Mouse (Mus musculus) mouse embryonic stem cell (cell line): ENCODE results near the gene Mybph.

Source experiments
- in situ Hi-C, 2 experiments: fragments of 300-500 bp; cut with MboI; formaldehyde crosslinking; loops; 1 replicate in 1 of 2; 3 replicates in 1 of 2; pipeline ENCODE4 v1.14.3; 2019 to 2020; ENCODE audit warnings: low sequenced_read_pairs in 2 of 2, low pct_unique_long_range_greater_than_20kb in 1 of 2, mixed read lengths in 1 of 2; ENCODE audit not compliant: unreplicated experiment in 1 of 2

Mybph gene

DNA sequence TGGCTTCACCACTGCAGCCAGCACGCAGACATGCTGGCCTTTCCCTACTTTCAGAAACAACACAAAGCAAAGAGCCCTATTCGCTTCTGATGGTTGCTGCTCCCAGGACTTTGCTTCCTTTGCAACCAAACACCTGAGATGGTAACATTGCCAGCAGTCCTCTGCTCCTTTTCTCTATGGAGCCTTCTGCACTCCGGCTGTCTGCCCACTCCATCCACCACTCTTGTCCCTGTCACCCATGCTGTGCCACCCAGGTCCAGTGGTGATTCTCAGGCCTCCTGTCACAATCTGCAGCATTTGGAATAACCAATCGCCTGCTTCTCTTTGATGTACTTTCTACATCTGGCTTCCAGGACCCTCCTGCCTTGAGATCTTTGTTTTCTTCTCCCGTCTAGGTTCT is 32.1 kb downstream of the Mybph start:
- in situ Hi-C loops = no loop called here

DNA sequence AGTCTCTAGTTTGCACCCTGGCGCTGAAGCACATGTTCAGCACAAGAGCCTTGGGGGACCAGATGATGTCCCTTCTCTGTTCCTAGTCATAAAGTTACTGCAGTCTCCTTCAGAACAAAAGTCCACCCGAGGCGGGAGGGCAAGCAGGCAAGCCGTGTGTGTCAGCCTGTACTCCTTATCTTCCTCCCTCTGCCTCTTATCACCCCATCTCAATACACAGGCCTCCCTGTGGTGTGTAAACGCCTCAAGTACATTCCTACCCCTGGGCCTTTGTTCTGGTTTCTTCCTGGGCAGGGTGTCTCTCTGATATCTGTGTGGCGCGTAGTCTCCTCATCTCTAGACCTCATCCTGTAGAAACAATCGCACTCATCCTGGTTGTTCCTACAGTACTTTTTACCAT is 33.5 kb downstream of the Mybph start:
- in situ Hi-C loops = no loop called here

DNA sequence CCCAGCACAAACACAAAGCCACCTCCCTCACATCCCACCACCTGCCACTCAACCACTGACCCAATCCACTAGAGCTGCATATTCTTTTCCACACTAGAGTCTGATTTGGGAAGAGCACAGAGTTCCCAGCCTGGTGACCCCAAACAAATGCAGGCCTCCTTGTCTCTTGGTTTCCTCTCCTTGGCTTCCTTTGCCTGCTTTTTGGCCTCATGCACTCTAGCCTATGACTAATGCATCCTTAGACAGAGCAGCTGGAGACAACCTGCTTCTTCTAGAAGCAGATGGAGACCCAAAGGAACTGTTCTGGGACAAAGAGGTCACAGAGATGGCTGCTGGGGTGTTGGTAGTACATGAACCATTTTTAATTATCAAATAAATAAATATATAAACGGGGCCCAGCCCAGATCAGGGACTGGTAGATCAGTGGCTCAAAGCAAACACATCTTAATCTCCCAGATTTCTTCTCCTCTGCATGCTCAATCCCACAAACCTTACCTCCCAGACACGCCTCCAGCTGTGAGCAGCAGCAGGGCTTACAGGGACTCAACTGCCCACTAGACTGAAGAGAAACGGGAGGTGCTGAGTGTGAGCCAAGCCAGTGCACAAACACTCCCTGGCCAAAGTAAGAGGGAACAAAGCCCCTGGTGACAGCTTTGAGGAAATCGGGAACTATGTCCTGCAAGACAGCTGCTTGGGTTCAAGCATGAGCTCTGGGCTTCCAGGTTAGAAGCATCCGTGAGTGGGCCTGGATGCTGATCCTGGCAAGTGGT is 36.7 kb downstream of the Mybph start:
- in situ Hi-C loops = loop anchor here in 1 of 2 experiments (5.0 kb wide), 1 partner anchor 78 kb away; no protein-coding TSS in a partner anchor

DNA sequence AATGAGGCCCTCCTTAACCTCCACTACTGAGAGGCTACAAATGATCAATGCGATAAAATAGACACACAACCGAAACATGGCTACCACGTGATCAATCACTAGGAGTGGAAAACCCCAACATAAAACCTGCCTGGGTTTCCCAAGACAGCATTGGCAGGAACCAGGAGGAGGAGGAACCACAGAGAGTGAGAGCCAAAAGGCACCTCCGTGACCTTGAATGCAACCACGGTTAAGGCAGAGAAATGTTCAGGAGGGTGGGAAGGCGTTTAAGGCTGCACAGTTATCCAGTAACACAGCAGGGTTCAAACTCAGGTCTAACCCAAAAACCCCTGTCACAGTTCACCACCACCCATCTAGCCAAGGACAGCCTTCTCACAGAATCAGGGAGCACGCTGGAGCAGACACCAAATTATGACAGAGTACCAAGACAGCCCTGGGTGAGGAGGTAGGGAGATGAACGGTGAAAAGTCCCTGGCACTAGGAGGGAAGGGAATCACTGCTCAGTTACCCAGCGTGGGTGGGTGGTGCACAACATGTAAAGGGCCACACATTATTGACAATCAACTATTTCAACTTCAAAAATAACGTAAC is 37.5 kb downstream of the Mybph start:
- in situ Hi-C loops = loop anchor here in 1 of 2 experiments (5.0 kb wide), 1 partner anchor 78 kb away; no protein-coding TSS in a partner anchor

DNA sequence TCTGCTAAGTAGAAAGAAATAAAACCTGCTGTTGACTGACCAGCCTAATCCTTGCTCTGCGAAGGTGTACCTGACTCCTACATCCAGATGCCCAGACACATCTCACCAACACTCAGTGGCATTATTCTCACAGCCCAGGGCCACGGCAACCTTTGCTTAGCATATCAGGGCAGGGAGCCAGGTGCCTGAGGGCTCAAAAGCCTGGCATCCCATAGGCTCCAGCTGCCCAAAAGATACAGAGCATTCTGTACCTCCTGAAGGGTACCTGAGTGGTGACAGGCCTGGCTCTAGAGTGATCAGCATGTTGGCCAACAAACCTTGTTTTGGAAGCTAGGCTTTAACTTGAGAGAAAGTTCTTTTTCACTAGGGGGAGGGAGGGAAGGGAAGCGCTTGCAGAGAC is 38.0 kb downstream of the Mybph start:
- in situ Hi-C loops = loop anchor here in 1 of 2 experiments (5.0 kb wide), 1 partner anchor 79 kb away; no protein-coding TSS in a partner anchor

DNA sequence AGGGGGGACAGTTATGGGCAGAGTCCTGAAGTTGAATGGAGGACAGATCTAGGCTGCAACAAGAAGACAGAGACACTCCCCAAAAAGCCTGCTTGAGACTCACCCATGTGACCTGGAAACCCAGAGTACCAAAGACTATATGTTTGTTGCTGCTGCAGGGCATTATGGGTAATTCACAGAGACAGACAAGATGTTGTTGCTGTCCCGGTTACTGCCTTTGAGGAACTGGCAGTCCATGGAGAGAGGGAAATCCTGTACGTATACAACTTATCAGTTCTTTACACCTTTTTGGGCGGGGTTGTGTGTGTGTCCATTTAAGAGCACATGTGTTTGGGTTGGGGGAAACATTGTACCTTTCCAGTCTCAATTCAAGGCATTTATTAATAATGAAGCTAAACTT is 38.4 kb downstream of the Mybph start:
- in situ Hi-C loops = loop anchor here in 1 of 2 experiments (5.0 kb wide), 1 partner anchor 79 kb away; no protein-coding TSS in a partner anchor

DNA sequence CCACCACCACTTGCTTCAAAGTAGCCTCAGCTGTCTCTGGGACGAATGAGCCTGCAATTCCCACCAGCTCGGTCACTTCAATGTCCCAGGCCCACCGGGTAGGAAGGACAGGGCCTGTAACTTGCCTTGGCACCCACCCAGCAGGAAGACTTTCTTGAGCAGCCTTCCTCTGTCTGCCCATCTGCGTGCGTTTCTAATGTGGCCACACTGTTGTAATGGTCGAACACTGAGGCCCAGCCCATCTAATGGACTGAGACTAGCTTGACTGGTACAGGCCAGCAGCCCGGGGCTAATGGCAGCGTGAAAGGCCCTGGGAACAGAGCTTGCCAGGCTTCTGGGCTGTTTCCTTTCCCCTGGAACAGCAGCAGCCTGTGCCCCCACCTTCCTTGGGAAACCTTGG is 39.1 kb downstream of the Mybph start:
- in situ Hi-C loops = loop anchor here in 1 of 2 experiments (5.0 kb wide), 1 partner anchor 80 kb away; no protein-coding TSS in a partner anchor

DNA sequence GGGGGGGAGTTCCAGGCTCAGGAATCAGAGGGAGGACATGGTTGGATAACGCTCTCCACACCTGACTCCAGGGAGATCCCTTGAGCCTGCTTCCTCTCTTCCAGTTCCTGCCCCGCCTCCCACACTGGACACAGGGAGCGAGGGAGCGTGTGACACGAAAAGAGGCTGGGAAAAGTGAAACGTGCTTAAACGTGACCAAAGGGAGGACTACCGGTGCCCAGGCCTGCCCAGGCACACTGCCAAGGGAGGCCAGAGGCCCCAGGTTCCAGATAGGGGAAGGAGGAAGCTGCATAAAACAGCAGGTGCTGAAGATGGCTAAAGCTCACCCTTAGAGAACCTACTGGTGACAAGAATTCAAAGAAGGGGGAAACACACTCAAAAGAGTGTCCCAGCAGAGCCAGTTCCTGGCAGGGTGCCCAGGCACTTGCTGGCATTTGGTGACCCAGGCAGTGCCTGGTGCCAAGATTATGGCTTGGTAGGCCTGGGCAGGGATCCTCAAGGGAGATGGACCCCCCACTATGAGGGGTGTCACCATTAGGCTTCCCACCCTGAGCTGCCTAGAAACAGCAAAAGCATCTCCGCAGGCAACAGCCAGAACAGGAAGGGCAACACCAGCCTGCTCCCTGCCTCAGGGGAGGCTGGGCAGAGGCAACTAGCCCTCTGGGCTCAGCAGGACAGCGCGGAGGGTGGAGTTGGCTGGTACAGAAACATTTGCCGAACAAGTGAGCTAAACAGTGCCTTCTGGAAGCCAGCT is 39.7 kb downstream of the Mybph start:
- in situ Hi-C loops = loop anchor here in 1 of 2 experiments (5.0 kb wide), 1 partner anchor 81 kb away; no protein-coding TSS in a partner anchor

DNA sequence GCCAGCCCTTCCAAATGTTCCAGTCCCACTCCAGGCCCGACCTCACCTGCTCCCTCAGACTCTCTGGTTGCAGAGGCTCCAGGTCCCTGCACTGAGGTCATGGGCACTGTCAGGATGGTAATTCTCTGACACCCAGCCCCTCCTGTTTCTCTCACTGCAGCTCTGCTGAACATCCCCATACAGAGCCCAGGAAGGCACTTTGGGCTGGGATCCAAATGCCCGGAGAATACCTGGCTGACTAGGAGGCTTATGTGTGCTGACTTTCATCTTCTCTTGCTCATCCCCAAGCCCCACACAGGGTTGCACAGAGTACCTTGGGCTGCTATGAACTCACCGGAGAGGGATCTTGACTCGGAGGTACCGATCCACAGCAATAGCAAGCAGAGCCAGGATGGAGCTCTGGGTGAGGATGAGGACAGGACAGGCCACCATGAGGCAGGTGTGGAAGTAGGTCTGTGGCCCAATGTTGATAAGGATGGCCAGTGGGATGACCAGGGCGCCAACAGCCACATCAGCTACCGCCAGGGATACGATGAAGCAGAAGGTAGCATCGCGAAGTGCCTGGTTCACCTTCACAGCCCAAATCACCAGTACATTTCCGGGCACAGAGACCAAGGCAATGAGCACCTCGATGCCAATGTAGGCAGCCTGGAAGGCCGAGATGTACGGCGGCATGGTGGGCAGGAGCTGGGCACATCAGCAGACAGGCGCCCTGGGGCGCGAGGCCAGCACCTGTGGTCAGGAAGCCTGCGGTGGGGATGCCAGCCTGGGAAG is 40.6 kb downstream of the Mybph start:
- in situ Hi-C loops = loop anchor here in 1 of 2 experiments (5.0 kb wide), 1 partner anchor 82 kb away; no protein-coding TSS in a partner anchor

DNA sequence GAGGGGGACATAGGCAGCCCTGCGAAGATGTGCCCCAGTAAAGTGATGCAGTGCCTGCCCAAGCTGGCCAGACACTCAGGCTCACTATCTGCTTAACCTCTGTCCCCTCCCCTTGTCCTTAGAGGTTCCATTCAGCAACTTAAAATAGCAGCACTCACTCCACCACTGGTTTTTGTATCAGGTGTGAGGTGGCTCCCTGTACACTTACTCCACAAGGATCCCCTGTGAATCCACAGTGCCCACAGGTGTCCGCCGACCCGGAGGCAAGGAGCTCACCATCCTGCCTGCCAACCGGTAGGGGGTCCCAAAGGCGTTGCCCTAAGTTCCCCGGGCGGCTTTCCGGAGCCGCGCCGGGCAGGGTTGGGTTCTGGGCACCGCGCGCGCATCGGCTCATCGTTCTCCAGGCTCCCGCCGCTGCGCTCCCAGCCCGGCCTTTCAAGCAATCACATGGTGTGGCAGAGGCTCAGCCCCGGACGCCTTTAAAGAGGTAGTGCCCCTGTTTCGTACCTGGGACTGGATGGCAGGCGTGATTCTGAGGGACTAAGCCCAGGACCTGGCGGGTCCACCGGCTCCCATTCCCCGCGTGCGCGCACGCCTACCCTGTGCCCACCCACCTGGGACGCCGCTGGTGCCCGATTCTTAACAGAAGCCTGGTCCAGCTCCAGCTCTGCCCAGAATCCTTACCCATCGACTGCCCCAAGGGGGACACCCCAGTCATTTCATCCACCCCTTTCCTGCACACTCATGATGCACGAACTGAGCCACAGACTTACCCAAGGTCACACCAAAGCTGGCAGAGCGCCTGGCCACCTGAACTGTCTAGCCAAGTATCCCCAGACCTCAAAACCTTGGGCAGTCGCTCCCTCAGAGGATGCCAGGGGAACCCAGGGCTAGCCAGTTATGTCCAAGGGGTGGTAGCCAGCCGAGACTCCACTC is 41.5 kb downstream of the Mybph start:
- in situ Hi-C loops = loop anchor here in 1 of 2 experiments (5.0 kb wide), 1 partner anchor 82 kb away; no protein-coding TSS in a partner anchor

DNA sequence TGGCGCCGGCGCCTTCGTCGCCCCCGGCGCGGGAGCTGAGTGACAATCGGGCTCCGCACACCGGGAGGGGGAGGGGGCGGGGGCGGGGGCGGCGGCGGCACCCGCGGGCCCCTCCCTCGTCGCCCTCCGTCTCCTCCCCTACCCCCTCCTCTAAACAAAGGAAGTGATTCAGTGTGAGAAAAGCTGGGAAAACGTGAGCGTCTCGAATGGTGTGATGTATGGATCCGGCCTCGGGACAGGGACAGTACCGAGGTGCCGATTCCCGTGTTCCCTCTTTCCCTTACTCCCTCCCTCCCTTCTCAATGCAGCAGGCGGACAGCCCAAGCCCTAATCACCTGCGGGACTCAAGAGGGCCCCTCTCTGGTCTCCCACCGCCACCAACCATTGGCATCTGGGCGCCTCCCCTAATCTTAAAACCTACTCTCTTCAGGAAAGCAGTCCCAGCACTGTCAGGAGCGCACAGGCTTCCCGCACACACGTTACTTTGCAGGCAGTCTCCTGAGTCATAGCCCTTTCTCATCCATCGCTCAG is 42.2 kb downstream of the Mybph start, which contains the start of gene Adora1:
TSS of gene Adora1 (minus strand) at position 41 of the 531 bp plus-strand sequence.
- in situ Hi-C loops = no loop called here

DNA sequence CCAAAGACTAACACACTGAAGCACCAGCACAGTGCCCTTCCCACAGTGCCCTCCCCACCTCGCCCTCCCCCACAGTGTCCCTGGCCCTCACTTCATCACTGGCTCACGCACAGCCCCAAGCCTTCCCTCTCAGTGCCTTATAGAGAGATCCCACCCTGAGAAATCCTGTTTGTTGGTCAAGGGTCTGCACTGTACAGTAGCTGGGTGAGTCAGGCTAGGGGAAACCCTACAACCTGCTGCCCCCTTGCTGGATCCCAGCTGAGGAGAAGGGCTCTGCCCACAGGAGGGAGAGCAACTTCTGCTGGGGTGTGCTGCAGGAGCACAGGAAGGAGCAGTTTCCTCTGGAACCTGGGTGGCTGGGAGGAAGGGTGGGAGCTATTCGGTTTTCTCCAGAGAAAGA is 42.9 kb downstream of the Mybph start:
- in situ Hi-C loops = no loop called here

DNA sequence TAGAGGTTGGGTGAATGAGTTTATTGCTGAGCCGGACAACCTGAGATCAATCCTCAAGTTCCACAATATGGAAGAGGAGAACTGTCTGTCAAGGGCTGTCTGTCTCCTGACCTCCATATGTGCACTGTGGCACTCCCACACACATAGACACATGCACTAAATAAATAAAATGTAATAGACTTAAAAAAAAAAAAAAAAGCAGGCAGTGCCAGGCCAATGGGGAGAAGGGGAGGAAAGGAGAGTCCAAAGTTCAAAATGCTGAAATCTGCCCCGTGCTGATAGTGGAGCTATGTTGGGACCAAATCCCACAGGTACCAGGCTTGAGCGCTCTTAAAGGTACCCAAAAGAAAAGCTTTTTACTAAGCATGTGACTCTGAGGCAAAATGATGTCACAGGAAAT is 44.2 kb downstream of the Mybph start:
- in situ Hi-C loops = no loop called here

DNA sequence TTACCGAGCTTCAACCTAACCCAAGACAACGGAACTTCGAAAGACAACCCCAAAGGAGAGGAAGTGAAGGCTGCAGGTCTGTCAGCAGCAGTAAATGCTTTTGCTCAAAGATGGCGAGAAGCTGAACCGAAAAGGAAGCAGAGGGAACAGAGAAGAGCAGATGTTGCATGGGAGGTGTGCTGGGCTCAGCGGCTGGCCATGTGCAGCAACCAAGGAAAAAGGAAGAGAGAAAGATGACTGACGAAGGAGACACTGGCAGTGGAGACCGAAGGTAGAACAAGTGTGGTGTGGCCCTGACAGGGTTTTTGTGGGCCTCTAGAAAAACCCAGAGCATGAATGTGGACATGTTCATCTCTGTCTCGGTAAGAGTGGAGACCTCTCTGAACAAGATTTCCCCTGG is 47.5 kb downstream of the Mybph start:
- in situ Hi-C loops = no loop called here

DNA sequence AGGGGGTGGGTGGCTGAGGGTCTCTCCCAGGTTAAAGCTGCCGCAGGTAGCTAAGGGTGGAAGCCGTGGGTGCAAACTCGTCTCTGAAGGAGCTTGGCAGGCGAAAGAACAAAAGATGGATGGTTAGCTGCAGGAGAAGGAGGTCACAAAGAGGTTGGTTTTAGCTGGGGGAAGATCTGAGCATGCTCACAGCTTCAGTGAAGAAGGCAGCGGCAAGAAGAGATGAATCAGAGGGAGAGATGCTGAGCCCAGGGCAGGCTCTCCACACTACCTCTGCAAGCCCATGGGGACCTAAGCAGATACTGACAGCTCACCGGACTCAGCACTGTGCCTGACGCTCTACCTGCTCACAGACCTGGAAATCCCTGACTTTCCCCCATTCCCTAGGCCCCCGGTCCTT is 48.0 kb downstream of the Mybph start:
- in situ Hi-C loops = no loop called here

DNA sequence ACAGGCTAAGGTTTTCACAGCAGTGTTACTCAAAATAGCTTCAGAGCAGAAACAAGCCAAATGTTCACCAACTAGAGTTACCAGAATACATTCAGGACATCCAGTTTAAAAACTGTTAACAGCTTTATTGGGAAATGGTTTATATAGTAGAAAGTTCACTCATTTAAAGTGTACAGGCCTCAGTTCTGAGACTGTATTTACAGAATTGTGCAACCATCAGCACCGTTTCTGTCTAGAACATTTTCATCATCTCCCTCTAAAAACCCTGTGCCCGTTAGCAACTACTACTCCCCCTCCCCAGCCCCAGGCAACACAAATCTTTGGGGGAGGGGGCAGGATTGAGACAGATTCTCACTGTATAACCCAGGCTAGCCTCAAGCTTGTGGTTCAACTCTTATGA is 49.0 kb downstream of the Mybph start:
- in situ Hi-C loops = no loop called here

DNA sequence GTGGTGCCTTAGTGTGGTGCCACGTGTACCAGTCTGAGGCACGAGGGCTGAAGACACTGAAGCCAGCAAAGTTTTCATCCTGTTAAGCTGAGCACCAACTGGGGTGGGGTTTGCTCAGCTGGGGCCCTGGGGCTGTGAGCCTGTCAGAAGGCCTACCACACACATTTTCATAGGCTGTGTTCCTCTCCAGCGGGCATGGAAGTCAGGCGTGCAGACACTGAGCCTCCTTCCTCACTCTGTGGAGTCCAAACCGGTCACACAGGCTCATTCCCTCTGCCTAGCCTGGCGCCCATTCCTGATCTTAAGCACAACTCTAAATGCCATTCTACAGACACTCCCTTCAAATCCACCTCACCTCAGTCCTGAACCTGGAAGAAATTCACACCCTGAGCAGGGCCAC is 50.3 kb downstream of the Mybph start:
- in situ Hi-C loops = no loop called here
